Mouse (Mus musculus) CD4-positive, CD25-positive, alpha-beta regulatory T cell, adult 9 weeks (primary cell): ENCODE results near the gene Gpr75. TPM values are rescaled to one million over a fixed set of nuclear protein-coding genes. Genes with fewer than 3 reads are reported as not detected.

Source experiments
- polyA plus RNA-seq: library from polyadenylated mRNA; unstranded; fragments of 100-300 nt; shearing (Covaris generic); gene quantifications from one replicate; pipeline ENCODE4 v1.2.1, GENCODE M21; 2017

Gpr75 gene
- polyA plus RNA-seq, result not detected

GRCm38 (mm10) chr11:30885171-30885871 lies at the start of gene Gpr75, which contains the start of gene Asb3:
Gene Gpr75, plus strand, starts transcription at chr11:30885358.
Gene Asb3, plus strand, starts transcription at chr11:30885416.

Other genes with a start within 250 kb of the Gpr75 start
- 1.5 TPM for gene Acyp2, start 235.8 kb upstream of the Gpr75 start, polyA plus RNA-seq
- gene Psme4, start 113.6 kb upstream of the Gpr75 start, polyA plus RNA-seq, result 7.9 TPM
- 57.7 TPM for gene Asb3, start 58 bp downstream of the Gpr75 start, polyA plus RNA-seq
- gene Erlec1, start 69.0 kb downstream of the Gpr75 start, polyA plus RNA-seq, result 10.9 TPM
- gene Chac2, start 101.0 kb downstream of the Gpr75 start, polyA plus RNA-seq, result 9.8 TPM